26 mouse cellular contexts compared by ENCODE assay signal in the genomic region with DNA sequence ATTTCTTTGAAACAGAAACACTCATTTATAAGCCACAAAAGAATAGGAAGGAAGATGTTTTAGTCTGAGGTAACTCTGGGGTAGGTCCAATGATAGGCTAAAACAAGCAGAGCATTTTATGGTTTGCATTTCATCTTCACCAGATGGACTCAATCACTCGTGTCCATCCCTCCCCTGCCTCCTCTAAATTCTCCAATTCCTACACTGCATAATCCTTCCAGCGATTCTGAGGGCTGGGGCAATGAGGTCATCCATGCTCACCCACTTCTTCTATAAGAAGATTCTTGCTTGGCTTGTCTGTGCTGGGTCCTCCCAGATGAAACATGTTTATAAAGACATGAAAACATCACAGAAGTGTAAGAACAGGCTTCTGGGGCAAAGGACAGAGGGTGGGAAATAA.
DNase-seq lines count a peak whose midpoint lies in the region; ATAC-seq lines count a peak whose summit lies in the region.
"Had no signal": no experiment of that assay in that cellular context is flagged by ENCODE, and none has a peak within 500 bp of the region (broad histone marks: within the 10 kb centered on the region; RNA-seq: fewer than 3 reads in every experiment).

No protein-coding gene starts in this region.

- no peak overlapping the region for H3K9ac ChIP-seq in kidney, embryonic 14.5 days (ENCODE audit: low read depth, low read length)
- H3K9ac ChIP-seq in hindbrain, embryonic 13.5 days, result no peak overlapping the region
- H3K9ac ChIP-seq: embryonic facial prominence, embryonic 13.5 days; forebrain, postnatal 0 days; hindbrain, embryonic 12.5 days; limb, embryonic 15.5 days; liver, embryonic 13.5 days; neural tube, embryonic 15.5 days had no signal

- no peak overlapping the region for H3K4me3 ChIP-seq in kidney, embryonic 14.5 days (ENCODE audit: low read length)
- H3K4me3 ChIP-seq in embryonic facial prominence, embryonic 10.5 days, result no peak overlapping the region
- H3K4me3 ChIP-seq in hindbrain, embryonic 13.5 days, result no peak overlapping the region
- H3K4me3 ChIP-seq: embryonic facial prominence, embryonic 13.5 days; hindbrain, embryonic 12.5 days; layer of hippocampus, adult 2 months; limb, embryonic 15.5 days; liver, embryonic 13.5 days; neural tube, embryonic 15.5 days had no signal

- peak; percentile 95 for ATAC-seq in kidney, embryonic 14.5 days (ENCODE audit: low FRiP score, low TSS enrichment)
- ATAC-seq in hindbrain, embryonic 13.5 days (ENCODE audit: low FRiP score), result no peak
- ATAC-seq: CD4-positive, CD25-positive, alpha-beta regulatory T cell, adult 4 months; forebrain, postnatal 0 days; intestine, embryonic 16.5 days had no signal

- H3K27me3 ChIP-seq in kidney, embryonic 14.5 days (ENCODE audit: control insufficient read depth, insufficient read depth, low read length), result no peaks in the 10 kb centered on the region
- no peaks in the 10 kb centered on the region for H3K27me3 ChIP-seq in embryonic facial prominence, embryonic 10.5 days (replicated peaks; ENCODE audit: low read depth, poor library complexity, severe bottlenecking)
- no peaks in the 10 kb centered on the region for H3K27me3 ChIP-seq in hindbrain, embryonic 13.5 days
- H3K27me3 ChIP-seq: embryonic facial prominence, embryonic 13.5 days; hindbrain, embryonic 12.5 days; limb, embryonic 15.5 days; liver, embryonic 13.5 days; neural tube, embryonic 15.5 days had no signal

- DNase-seq in kidney, postnatal 36 days, result no peak
- peak; percentile 3 for DNase-seq in kidney, postnatal 14 days
- DNase-seq in kidney, adult 9 months, result no peak
- DNase-seq in embryo, embryonic 10.5 days (ENCODE audit: low spot score), result peak; percentile 10
- peak; percentile 10 for DNase-seq in embryonic facial prominence, embryonic 10.5 days (ENCODE audit: low spot score)
- DNase-seq: adrenal gland, postnatal 14 days; cerebellum, adult 11 months; cerebellum, adult 9-11 months; forebrain, postnatal 0 days; liver, embryonic 13.5 days; lung, adult 18-20 months; lung, postnatal 14 days; midbrain, embryonic 14.5 days; retina, postnatal 1 day; right cerebral cortex, postnatal 14 days; thymus, adult 2 months; thymus, postnatal 36 days had no signal

- H3K36me3 ChIP-seq in kidney, embryonic 14.5 days (ENCODE audit: control insufficient read depth, insufficient read depth, low read length), result no peaks in the 10 kb centered on the region
- no peaks in the 10 kb centered on the region for H3K36me3 ChIP-seq in embryonic facial prominence, embryonic 10.5 days (replicated peaks)
- no peaks in the 10 kb centered on the region for H3K36me3 ChIP-seq in hindbrain, embryonic 13.5 days
- H3K36me3 ChIP-seq: embryonic facial prominence, embryonic 13.5 days; hindbrain, embryonic 12.5 days; limb, embryonic 15.5 days; liver, embryonic 13.5 days; neural tube, embryonic 15.5 days had no signal

- 14% methylated on average over 2 of the region's 2 CpGs for WGBS in kidney, embryonic 14.5 days
- WGBS in embryonic facial prominence, embryonic 10.5 days, result 22% methylated on average over 2 of the region's 2 CpGs
- 62% methylated on average over 2 of the region's 2 CpGs for WGBS in hindbrain, embryonic 13.5 days

- H3K9me3 ChIP-seq in kidney, embryonic 14.5 days (ENCODE audit: control insufficient read depth, low read length), result no peaks in the 10 kb centered on the region
- H3K9me3 ChIP-seq in embryonic facial prominence, embryonic 10.5 days, result no peaks in the 10 kb centered on the region
- H3K9me3 ChIP-seq in hindbrain, embryonic 13.5 days, result no peaks in the 10 kb centered on the region
- H3K9me3 ChIP-seq: embryonic facial prominence, embryonic 13.5 days; hindbrain, embryonic 12.5 days; limb, embryonic 15.5 days; liver, embryonic 13.5 days; neural tube, embryonic 15.5 days had no signal

- H3K27ac ChIP-seq in kidney, embryonic 14.5 days (ENCODE audit: low read depth, low read length), result no peak overlapping the region
- no peak overlapping the region for H3K27ac ChIP-seq in embryonic facial prominence, embryonic 10.5 days (replicated peaks)
- H3K27ac ChIP-seq in hindbrain, embryonic 13.5 days, result no peak overlapping the region
- H3K27ac ChIP-seq: embryonic facial prominence, embryonic 13.5 days; hindbrain, embryonic 12.5 days; layer of hippocampus, adult 2 months; limb, embryonic 15.5 days; liver, embryonic 13.5 days; neural tube, embryonic 15.5 days had no signal

- no peak overlapping the region for H3K4me2 ChIP-seq in kidney, embryonic 14.5 days (replicated peaks; ENCODE audit: low read depth, low read length)
- no peak overlapping the region for H3K4me2 ChIP-seq in hindbrain, embryonic 13.5 days
- H3K4me2 ChIP-seq: embryonic facial prominence, embryonic 13.5 days; hindbrain, embryonic 12.5 days; limb, embryonic 15.5 days; liver, embryonic 13.5 days; neural tube, embryonic 15.5 days had no signal

- peaks cover 3% of the 10 kb centered on the region; the same call in 1 of the 2 replicates for H3K4me1 ChIP-seq in kidney, embryonic 14.5 days (ENCODE audit: control insufficient read depth, insufficient read depth, low read length)
- H3K4me1 ChIP-seq in embryonic facial prominence, embryonic 10.5 days, result no peaks in the 10 kb centered on the region; the same call in 1 of the 2 replicates
- H3K4me1 ChIP-seq in hindbrain, embryonic 13.5 days (replicated peaks), result peaks cover 6% of the 10 kb centered on the region; the same call in 1 of the 2 replicates
- H3K4me1 ChIP-seq: hindbrain, embryonic 12.5 days; limb, embryonic 15.5 days; liver, embryonic 13.5 days had no signal

Comparison
In these comparisons a context has a peak if more than half of its experiments do, and no peak if none do; other contexts are left out.
1. DNase-seq: peak in kidney, postnatal 14 days (single experiment), embryo, embryonic 10.5 days (single experiment) and embryonic facial prominence, embryonic 10.5 days (single experiment); none in kidney, postnatal 36 days (0 of 2) and kidney, adult 9 months (single experiment).